Mouse (Mus musculus): ENCODE measurements around the gene Tia1.
"Not testable (repeated sequence)": the region's sequence is repeated elsewhere in the genome, so short reads cannot be mapped to it uniquely, and the experiment has no call there.

The Tia1 gene

GRCm38 (mm10) chr6:86404100-86404861 is at the start of gene Tia1:
Gene Tia1 (plus strand): TSS chr6:86404219.
- peak; percentile 98 for DNase-seq

GRCm38 (mm10) chr6:86354948-86355347 is 49.1 kb upstream of the Tia1 start:
- DNase-seq = no peak

DNA sequence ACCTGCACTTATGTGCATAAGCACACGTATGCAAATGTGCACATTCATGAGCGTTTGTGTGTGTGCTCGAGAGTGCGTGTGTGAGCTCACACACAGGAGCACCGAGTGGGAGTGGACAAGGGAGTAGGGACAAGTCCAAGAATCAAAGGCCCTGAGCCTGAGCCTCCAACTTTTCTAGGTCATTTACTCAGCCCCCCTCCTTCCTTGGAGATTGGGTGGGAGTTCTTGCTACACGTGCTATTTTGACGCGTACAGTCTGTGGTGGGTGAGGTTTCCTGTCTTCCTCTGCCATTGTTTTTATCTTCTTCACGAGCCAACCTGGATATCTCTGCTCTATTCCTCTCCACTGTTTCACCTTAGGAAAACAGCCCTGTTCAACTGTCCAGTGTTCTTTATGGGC is 47.1 kb upstream of the Tia1 start:
- no peak for DNase-seq

DNA sequence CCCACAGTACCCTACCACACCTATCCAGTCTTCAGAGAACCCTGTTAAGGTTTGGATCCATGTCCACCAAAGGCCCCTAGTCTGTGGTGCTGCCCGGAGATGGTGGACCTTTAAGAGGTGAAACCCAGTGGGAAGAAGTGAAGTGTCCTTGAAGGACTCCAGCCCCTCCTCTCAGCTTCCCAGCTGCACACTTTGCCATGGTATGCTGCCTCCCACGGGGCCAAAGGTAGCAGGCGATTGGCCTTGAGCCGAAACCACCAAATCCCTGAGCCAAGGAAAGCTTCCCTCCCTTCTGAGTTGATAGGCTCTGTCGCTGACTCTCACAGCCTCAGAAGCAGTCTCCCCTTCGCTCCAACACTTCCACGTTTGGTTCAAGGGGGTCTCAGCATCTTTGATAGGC is 43.3 kb upstream of the Tia1 start:
- no peak for DNase-seq

GRCm38 (mm10) chr6:86361373-86361772 is 42.6 kb upstream of the Tia1 start:
- DNase-seq = no peak

- peak; percentile 74 for DNase-seq
These were observed 39.4 kb upstream of the Tia1 start for GRCm38 (mm10) chr6:86364442-86365141.

DNA sequence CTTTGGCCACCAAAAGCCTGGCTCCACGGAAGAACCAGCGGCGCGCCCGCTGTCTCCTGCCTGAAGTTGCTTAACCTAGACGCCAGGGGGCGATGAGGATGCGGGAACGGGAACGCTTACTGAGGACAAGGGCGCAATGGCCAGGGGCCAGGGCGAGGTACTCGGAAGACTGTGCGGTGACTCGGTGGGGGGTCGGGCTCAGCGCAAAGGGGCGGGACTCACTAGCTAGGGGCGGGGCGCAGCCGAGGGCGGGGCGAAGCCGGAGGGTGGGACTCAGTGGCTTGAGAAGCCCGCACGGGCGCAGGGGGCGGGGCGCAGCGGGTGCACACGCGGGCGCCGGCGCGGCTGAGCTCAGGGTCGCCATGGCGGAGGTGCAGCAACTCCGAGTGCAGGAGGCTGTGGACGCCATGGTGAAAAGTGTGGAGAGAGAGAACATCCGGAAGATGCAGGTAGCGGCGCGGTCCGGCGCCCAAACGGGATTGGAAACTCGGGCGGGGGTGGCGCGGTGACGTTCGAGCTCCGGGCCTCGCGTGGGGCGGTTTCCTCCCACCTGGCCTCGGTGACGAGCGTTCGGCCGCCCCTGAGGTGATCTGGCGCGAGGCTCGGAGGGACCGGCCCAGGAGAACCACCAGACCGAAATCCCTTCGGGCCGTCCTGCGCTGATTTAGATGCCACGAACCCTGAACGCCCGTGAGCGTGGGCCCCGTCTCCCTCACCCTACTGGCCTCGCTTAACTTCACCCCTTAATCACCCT is 38.5 kb upstream of the Tia1 start, which contains the start of gene Fam136a:
Gene Fam136a, plus strand, starts transcription at position 276 of the 754 bp plus-strand sequence.
- peak; percentile 93 for DNase-seq

GRCm38 (mm10) chr6:86366125-86366852 is 37.7 kb upstream of the Tia1 start:
- DNase-seq = no peak

DNA sequence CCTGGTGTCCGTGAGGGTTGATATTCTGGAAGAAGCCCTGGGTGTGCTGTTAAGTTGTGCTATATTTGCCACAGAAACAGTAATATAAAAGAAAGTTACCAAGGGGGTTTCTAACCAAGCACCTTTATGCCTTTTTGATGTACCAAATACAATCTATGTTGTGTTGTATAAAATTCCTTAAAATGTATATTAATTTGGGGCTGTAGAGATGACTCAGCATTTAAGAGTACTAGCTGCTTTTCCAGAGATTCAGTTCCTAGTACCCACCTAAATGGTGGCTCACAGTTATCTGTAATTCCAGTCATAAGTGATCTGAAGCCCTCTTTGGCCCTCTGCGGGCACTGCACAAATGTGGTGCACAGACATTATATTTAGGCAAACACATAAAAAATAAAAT is 37.2 kb upstream of the Tia1 start:
- no peak for DNase-seq

DNA sequence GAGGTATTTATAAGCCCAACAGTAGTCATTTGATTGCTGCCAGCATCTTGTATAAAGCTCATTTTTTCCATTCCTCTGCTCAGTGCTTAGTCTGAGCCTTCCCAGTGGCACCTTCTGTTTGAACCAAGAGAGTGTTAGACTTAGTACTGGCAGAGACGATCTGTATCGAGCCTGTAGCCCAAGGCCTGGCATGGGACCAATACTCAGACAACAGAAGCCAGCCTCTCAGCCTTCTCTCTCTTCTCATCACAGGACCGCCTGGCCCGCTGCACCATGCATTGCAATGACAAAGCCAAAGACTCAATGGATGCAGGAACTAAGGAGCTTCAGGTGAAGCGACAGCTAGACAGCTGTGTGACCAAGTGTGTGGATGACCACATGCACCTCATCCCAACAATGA is 35.5 kb upstream of the Tia1 start:
- DNase-seq = no peak

DNA sequence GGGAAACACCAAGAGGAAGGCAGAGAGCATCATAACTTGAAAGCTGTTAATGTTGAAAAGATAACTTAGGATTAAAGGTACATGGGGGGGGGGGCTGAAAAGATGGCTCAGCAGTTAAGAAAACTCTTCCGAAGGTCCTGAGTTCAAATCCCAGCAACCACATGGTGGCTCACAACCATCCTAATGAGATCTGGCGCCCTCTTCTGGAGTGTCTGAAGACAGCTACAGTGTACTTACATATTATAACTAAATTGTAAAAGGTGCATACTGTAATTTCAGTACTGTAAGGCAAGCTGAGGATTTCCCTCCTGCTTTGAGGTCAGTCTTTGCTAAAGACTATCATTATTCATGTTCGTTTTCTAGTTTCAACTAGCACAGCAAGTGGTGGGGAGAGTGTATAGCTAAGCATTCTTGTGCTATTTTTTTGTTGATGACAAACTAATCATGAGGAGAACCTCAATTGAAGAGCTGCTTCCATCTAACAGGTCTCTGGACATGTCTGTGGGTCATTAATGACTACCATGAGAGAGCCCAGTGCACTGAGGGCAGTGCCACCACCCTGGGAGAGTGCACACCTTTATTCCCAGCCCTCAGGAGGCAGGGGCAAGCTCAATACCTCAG is 33.8 kb upstream of the Tia1 start:
- no peak for DNase-seq

DNA sequence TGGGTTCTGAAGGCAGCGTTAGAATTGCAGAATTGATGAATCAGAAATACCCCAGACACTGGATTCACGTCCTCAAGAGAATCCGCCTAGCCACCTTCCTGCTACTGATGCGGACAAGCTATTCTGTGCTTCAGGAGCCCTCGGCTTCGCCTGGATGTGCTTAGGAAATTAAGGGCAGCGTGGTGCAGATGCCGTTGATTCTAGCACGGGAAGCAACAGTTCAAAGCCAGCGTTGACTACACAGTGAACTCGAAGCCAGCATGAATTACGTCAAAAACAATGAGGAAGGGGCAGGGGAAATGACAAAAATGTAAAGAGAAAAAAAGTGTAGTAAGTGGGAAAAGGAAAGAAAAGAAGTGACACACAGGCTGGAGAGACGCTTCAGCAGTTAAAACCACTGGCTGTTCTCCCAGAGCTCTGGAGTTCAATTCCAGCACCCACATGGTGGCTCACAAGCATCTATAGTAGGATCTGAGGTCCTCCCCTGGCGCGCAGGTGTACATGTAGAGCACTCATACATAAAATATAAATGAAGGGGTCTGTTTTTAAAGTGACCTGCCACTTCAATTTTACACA is 33.2 kb upstream of the Tia1 start, which contains the start of gene Snrpg:
Gene Snrpg, plus strand, starts transcription at position 541 of the 576 bp plus-strand sequence.
- DNase-seq = no peak

GRCm38 (mm10) chr6:86371340-86371911 is 32.6 kb upstream of the Tia1 start:
- DNase-seq = peak; percentile 97

DNA sequence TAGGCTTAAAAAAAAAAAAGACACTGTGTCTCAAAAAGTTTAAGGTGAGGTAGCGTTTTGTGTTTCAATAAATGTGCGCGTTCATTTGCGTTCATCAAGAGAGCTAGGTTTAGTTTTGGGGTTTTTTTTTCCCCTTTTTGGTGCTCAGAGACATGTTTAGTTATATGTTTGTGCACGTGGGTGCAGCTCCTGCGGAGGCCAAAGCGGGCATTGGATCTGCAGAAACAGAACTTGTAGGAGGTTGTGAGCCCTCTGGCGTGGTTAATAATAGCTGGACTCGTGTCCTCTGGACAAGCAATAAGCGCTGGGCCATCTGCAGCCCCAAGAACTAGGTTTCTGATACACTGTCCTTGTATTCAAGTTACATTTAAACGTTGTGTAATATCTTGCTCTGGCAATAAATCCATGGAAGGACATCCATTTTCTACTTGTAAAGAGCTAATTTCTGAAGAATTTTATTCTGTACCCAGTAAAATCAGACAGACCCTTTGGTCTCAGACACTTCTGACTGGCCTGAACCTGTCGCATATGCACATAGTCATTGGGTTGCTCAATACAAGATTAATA is 32.0 kb upstream of the Tia1 start:
- no peak for DNase-seq

DNA sequence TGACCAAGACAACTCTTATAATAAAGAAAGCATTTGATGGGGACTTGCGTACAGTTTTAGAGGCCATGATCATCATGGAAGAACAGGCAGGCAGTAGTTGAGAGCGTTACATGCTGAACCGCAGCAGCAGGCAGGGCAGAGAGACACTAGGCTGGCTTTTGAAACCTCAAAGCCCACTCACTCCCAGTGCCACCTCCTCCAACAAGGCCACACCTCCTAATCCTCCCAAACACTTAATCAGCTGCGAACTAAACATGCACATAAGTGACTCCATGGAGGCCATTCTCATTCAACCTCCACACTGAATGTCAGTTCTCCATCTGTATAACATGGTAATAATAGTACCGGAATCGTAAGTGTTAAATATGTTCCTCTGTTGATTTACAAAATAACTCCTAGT is 30.5 kb upstream of the Tia1 start:
- no peak for DNase-seq

DNA sequence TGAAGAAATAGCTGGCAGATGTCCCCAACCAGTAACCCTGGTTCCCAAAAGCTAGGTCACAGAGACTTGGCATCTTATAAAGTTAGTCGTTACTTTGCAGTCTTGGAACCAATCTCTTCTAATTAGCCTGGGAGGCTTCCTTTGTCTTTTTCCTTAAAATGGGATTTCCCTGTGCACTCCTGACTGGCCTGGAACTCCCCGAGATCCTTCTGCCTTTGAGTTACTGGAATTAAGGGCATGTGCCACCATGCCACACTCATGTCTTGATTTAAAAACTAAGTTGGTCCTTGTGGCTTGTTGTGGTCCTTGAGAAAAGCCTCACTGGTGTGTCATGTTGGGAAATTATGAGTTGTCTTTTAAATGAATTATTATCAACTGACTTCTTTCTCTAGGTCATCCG is 25.7 kb upstream of the Tia1 start:
- no peak for DNase-seq

- DNase-seq = not testable (repeated sequence)
These were observed 23.9 kb upstream of the Tia1 start for GRCm38 (mm10) chr6:86380112-86380511.

GRCm38 (mm10) chr6:86382551-86382950 is 21.5 kb upstream of the Tia1 start:
- no peak for DNase-seq

GRCm38 (mm10) chr6:86383370-86383769 is 20.6 kb upstream of the Tia1 start:
- no peak for DNase-seq

DNA sequence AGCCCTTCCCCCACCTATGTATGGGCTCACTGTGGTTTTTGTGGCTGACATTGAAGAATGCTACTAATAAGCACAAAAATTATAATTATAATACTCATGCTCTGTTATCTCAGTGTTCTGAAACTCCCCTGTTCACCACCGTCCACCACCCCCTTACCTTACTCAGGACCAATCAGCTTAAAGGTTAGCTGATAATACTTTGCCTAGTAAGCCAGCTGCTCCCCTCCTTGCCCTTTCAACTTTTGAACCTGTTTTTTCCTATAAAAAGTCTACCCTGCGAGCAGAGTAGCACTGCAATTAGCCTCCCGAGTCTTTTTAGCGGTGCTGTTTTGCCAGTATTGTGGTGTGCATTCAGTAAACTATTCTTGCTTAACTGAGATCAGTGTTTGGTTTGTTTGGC is 19.3 kb upstream of the Tia1 start:
- DNase-seq = no peak

Measured in right cerebral cortex, postnatal 14 days (tissue).